Mouse (Mus musculus): ENCODE data around the gene Cttn. TPM values are rescaled to one million over a fixed set of nuclear protein-coding genes. Genes with fewer than 3 reads are reported as not detected.

Gene Cttn
- polyA plus RNA-seq, 1 experiment from 2014 or later: 153 TPM

- no peak overlapping the region for H3K27ac ChIP-seq (ENCODE audit: low read depth)
- WGBS: 87% methylated on average over 6 of the region's 6 CpGs
- DNase-seq (ENCODE audit: low spot score) (no peak), ATAC-seq (replicated peaks; ENCODE audit: low FRiP score, low TSS enrichment, low read depth) (no peak)
- peaks cover 83% of the 10 kb centered on the region for H3K36me3 ChIP-seq (ENCODE audit: control insufficient read depth, insufficient read depth, low read length)
- no peaks in the 10 kb centered on the region for H3K9me3 ChIP-seq (ENCODE audit: control insufficient read depth, low read length)
- H3K4me1 ChIP-seq (replicated peaks; ENCODE audit: control insufficient read depth, insufficient read depth, low read length): no peaks in the 10 kb centered on the region
- no peaks in the 10 kb centered on the region for H3K27me3 ChIP-seq (replicated peaks; ENCODE audit: control insufficient read depth, insufficient read depth, low read length)
- H3K4me3 ChIP-seq (ENCODE audit: low read depth, low read length): no peak overlapping the region
- H3K4me2 ChIP-seq (ENCODE audit: low read length): no peak overlapping the region
- no peak overlapping the region for H3K9ac ChIP-seq (ENCODE audit: low read length)
These were observed 18.4 kb upstream of the Cttn start for GRCm38 (mm10) chr7:144489067-144489774.

GRCm38 (mm10) chr7:144480314-144480713 is 9.5 kb upstream of the Cttn start:
- no peak overlapping the region for H3K27ac ChIP-seq (ENCODE audit: low read depth)
- H3K9me3 ChIP-seq (ENCODE audit: control insufficient read depth, low read length): no peaks in the 10 kb centered on the region
- DNase-seq (ENCODE audit: low spot score): no peak
- H3K4me3 ChIP-seq (ENCODE audit: low read depth, low read length): no peak overlapping the region
- H3K9ac ChIP-seq (ENCODE audit: low read length): no peak overlapping the region
- H3K36me3 ChIP-seq (ENCODE audit: control insufficient read depth, insufficient read depth, low read length): peaks cover 82% of the 10 kb centered on the region
- ATAC-seq (replicated peaks; ENCODE audit: low FRiP score, low TSS enrichment, low read depth): no peak
- no peaks in the 10 kb centered on the region for H3K27me3 ChIP-seq (replicated peaks; ENCODE audit: control insufficient read depth, insufficient read depth, low read length)
- H3K4me1 ChIP-seq (replicated peaks; ENCODE audit: control insufficient read depth, insufficient read depth, low read length): no peaks in the 10 kb centered on the region
- no peak overlapping the region for H3K4me2 ChIP-seq (ENCODE audit: low read length)

- WGBS: 90% methylated on average over 1 of the region's 1 CpGs
- H3K27me3 ChIP-seq (replicated peaks; ENCODE audit: control insufficient read depth, insufficient read depth, low read length): no peaks in the 10 kb centered on the region
- no peaks in the 10 kb centered on the region for H3K9me3 ChIP-seq (ENCODE audit: control insufficient read depth, low read length)
- no peaks in the 10 kb centered on the region for H3K4me1 ChIP-seq (replicated peaks; ENCODE audit: control insufficient read depth, insufficient read depth, low read length)
- no peak overlapping the region for H3K4me3 ChIP-seq (ENCODE audit: low read depth, low read length)
- no peak for DNase-seq (ENCODE audit: low spot score)
- no peak overlapping the region for H3K4me2 ChIP-seq (ENCODE audit: low read length)
- ATAC-seq (replicated peaks; ENCODE audit: low FRiP score, low TSS enrichment, low read depth): no peak
- H3K27ac ChIP-seq (ENCODE audit: low read depth): no peak overlapping the region
- peaks cover 76% of the 10 kb centered on the region for H3K36me3 ChIP-seq (ENCODE audit: control insufficient read depth, insufficient read depth, low read length)
- H3K9ac ChIP-seq (ENCODE audit: low read length): no peak overlapping the region
These were observed 8.8 kb upstream of the Cttn start for GRCm38 (mm10) chr7:144479569-144479968.

GRCm38 (mm10) chr7:144475741-144476140 is 4.9 kb upstream of the Cttn start:
- 83% methylated on average over 3 of the region's 3 CpGs for WGBS
- no peak overlapping the region for H3K27ac ChIP-seq (ENCODE audit: low read depth)
- ATAC-seq (replicated peaks; ENCODE audit: low FRiP score, low TSS enrichment, low read depth) (no peak), DNase-seq (ENCODE audit: low spot score) (no peak)
- H3K4me3 ChIP-seq (ENCODE audit: low read depth, low read length): no peak overlapping the region
- H3K9me3 ChIP-seq (ENCODE audit: control insufficient read depth, low read length): no peaks in the 10 kb centered on the region
- no peaks in the 10 kb centered on the region for H3K4me1 ChIP-seq (replicated peaks; ENCODE audit: control insufficient read depth, insufficient read depth, low read length)
- no peaks in the 10 kb centered on the region for H3K27me3 ChIP-seq (replicated peaks; ENCODE audit: control insufficient read depth, insufficient read depth, low read length)
- no peak overlapping the region for H3K4me2 ChIP-seq (ENCODE audit: low read length)
- no peak overlapping the region for H3K9ac ChIP-seq (ENCODE audit: low read length)
- peaks cover 40% of the 10 kb centered on the region for H3K36me3 ChIP-seq (ENCODE audit: control insufficient read depth, insufficient read depth, low read length)

- WGBS: 60% methylated on average over 4 of the region's 4 CpGs
- H3K9ac ChIP-seq (ENCODE audit: low read length): no peak overlapping the region
- no peak for DNase-seq (ENCODE audit: low spot score)
These were observed 2.7 kb upstream of the Cttn start for GRCm38 (mm10) chr7:144473486-144473885.

GRCm38 (mm10) chr7:144471103-144471502 is 294 bp upstream of the Cttn start:
- peak overlapping the region; percentile 83 for H3K9ac ChIP-seq (ENCODE audit: low read length)
- H3K27ac ChIP-seq (ENCODE audit: low read depth): peak overlapping the region; percentile 5; the same call in 1 of the 2 replicates
- H3K27me3 ChIP-seq (replicated peaks; ENCODE audit: control insufficient read depth, insufficient read depth, low read length): no peaks in the 10 kb centered on the region
- peaks cover 2% of the 10 kb centered on the region for H3K36me3 ChIP-seq (ENCODE audit: control insufficient read depth, insufficient read depth, low read length)
- peaks cover 5% of the 10 kb centered on the region; the same call in 1 of the 2 replicates for H3K4me1 ChIP-seq (replicated peaks; ENCODE audit: control insufficient read depth, insufficient read depth, low read length)
- WGBS: 87% methylated on average over 2 of the region's 2 CpGs
- no peak for DNase-seq (ENCODE audit: low spot score)
- no peaks in the 10 kb centered on the region for H3K9me3 ChIP-seq (ENCODE audit: control insufficient read depth, low read length)
- H3K4me2 ChIP-seq (ENCODE audit: low read length): peak overlapping the region; percentile 78
- H3K4me3 ChIP-seq (ENCODE audit: low read depth, low read length): peak overlapping the region; percentile 76
- ATAC-seq (replicated peaks; ENCODE audit: low FRiP score, low TSS enrichment, low read depth): no peak

More at GRCm38 (mm10) chr7:144473486-144473885, 2.7 kb upstream of the Cttn start:
- peaks cover 19% of the 10 kb centered on the region for H3K36me3 ChIP-seq (ENCODE audit: control insufficient read depth, insufficient read depth, low read length)
- H3K4me2 ChIP-seq (ENCODE audit: low read length): no peak overlapping the region
- no peak overlapping the region for H3K4me3 ChIP-seq (ENCODE audit: low read depth, low read length)
- no peak overlapping the region for H3K27ac ChIP-seq (ENCODE audit: low read depth)
- ATAC-seq (replicated peaks; ENCODE audit: low FRiP score, low TSS enrichment, low read depth): no peak
- peaks cover 5% of the 10 kb centered on the region; the same call in 1 of the 2 replicates for H3K4me1 ChIP-seq (replicated peaks; ENCODE audit: control insufficient read depth, insufficient read depth, low read length)
- no peaks in the 10 kb centered on the region for H3K27me3 ChIP-seq (replicated peaks; ENCODE audit: control insufficient read depth, insufficient read depth, low read length)
- H3K9me3 ChIP-seq (ENCODE audit: control insufficient read depth, low read length): no peaks in the 10 kb centered on the region

GRCm38 (mm10) chr7:144469908-144470544 is 783 bp downstream of the Cttn start:
- no peaks in the 10 kb centered on the region for H3K9me3 ChIP-seq (ENCODE audit: control insufficient read depth, low read length)
- H3K4me2 ChIP-seq (ENCODE audit: low read length): peak overlapping the region; percentile 78
- DNase-seq (ENCODE audit: low spot score) (peak; percentile 58), ATAC-seq (replicated peaks; ENCODE audit: low FRiP score, low TSS enrichment, low read depth) (peak; percentile 37; the same call in 1 of the 2 replicates)
- peaks cover 5% of the 10 kb centered on the region; the same call in 1 of the 2 replicates for H3K4me1 ChIP-seq (replicated peaks; ENCODE audit: control insufficient read depth, insufficient read depth, low read length)
- peaks cover 12% of the 10 kb centered on the region for H3K36me3 ChIP-seq (ENCODE audit: control insufficient read depth, insufficient read depth, low read length)
- WGBS: 2% methylated on average over 31 of the region's 31 CpGs
- H3K27me3 ChIP-seq (replicated peaks; ENCODE audit: control insufficient read depth, insufficient read depth, low read length): no peaks in the 10 kb centered on the region
- peak overlapping the region; percentile 76 for H3K4me3 ChIP-seq (ENCODE audit: low read depth, low read length)
- peak overlapping the region; percentile 83 for H3K9ac ChIP-seq (ENCODE audit: low read length)
- H3K27ac ChIP-seq (ENCODE audit: low read depth): peak overlapping the region; percentile 60

- H3K4me1 ChIP-seq (replicated peaks; ENCODE audit: control insufficient read depth, insufficient read depth, low read length): peaks cover 5% of the 10 kb centered on the region; the same call in 1 of the 2 replicates
- DNase-seq (ENCODE audit: low spot score) (peak; percentile 61), ATAC-seq (replicated peaks; ENCODE audit: low FRiP score, low TSS enrichment, low read depth) (no peak)
- H3K36me3 ChIP-seq (ENCODE audit: control insufficient read depth, insufficient read depth, low read length): peaks cover 20% of the 10 kb centered on the region
- peak overlapping the region; percentile 60 for H3K27ac ChIP-seq (ENCODE audit: low read depth)
- H3K9ac ChIP-seq (ENCODE audit: low read length): peak overlapping the region; percentile 83; the same call in 1 of the 2 replicates
- no peaks in the 10 kb centered on the region for H3K27me3 ChIP-seq (replicated peaks; ENCODE audit: control insufficient read depth, insufficient read depth, low read length)
- peak overlapping the region; percentile 76 for H3K4me3 ChIP-seq (ENCODE audit: low read depth, low read length)
- peak overlapping the region; percentile 78 for H3K4me2 ChIP-seq (ENCODE audit: low read length)
- no peaks in the 10 kb centered on the region for H3K9me3 ChIP-seq (ENCODE audit: control insufficient read depth, low read length)
- 14% methylated on average over 4 of the region's 4 CpGs for WGBS
These were observed 1.6 kb downstream of the Cttn start for GRCm38 (mm10) chr7:144469181-144469641.
